35 mouse cellular contexts compared by ENCODE assay signal in the genomic region with DNA sequence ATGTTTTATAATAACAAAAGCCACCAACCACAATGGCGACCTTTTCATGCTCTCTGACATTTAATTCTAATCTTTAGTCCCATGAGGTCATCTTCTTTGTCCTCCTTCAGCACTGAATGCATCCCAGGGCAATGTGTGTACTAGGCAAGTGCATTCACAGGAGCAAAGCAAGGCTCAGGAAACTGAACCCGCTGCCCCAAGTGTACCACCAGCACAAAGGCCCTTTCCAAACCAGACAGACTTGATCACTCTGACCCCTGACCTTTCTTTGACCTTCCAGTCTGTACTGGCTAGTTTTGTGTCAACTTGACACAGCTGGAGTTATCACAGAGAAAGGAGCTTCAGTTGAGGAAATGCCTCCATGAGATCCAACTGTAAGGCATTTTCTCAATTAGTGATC. TPM values are rescaled to one million over a fixed set of nuclear protein-coding genes. Genes with fewer than 3 reads are reported as not detected.
DNase-seq lines count a peak whose midpoint lies in the region; ATAC-seq and TF ChIP-seq lines count a peak whose summit lies in the region.
"Had no signal": no experiment of that assay in that cellular context is flagged by ENCODE, and none has a peak within 500 bp of the region (broad histone marks: within the 10 kb centered on the region; RNA-seq: fewer than 3 reads in every experiment).

No protein-coding gene starts in this region.

- H3K9me3 ChIP-seq in liver, embryonic 13.5 days (replicated peaks), result no peaks in the 10 kb centered on the region
- H3K9me3 ChIP-seq in liver, embryonic 11.5 days (ENCODE audit: control insufficient read depth, low read length), result no peaks in the 10 kb centered on the region
- H3K9me3 ChIP-seq in ES-Bruce4 (replicated peaks; ENCODE audit: control insufficient read depth, insufficient read depth, low read length, poor library complexity, severe bottlenecking), result no peaks in the 10 kb centered on the region
- H3K9me3 ChIP-seq: embryonic facial prominence, embryonic 13.5 days; limb, embryonic 13.5 days; liver, embryonic 15.5 days; lung, embryonic 15.5 days; midbrain, embryonic 12.5 days; neural tube, embryonic 15.5 days had no signal

- no peak for TF ChIP-seq POLR2A in ES-Bruce4 (IDR thresholded peaks at IDR 0.05; ENCODE audit: insufficient read depth, low read length)

- TF ChIP-seq EP300 in ES-Bruce4 (IDR thresholded peaks at IDR 0.05; ENCODE audit: insufficient read depth, low read depth, low read length), result no peak

- H3K4me2 ChIP-seq in liver, embryonic 13.5 days, result no peak overlapping the region
- H3K4me2 ChIP-seq in liver, embryonic 11.5 days, result no peak overlapping the region
- H3K4me2 ChIP-seq: embryonic facial prominence, embryonic 13.5 days; heart, embryonic 11.5 days; hindbrain, embryonic 14.5 days; lung, embryonic 15.5 days; midbrain, embryonic 12.5 days; neural tube, embryonic 15.5 days had no signal

- TF ChIP-seq CTCF in ES-Bruce4 (IDR thresholded peaks at IDR 0.05; ENCODE audit: low read depth, low read length), result no peak

- WGBS in liver, embryonic 13.5 days (ENCODE audit: insufficient replicate concordance), result 75% methylated on average over 2 of the region's 2 CpGs
- WGBS in liver, embryonic 11.5 days, result 77% methylated on average over 2 of the region's 2 CpGs

- H3K27me3 ChIP-seq in liver, embryonic 13.5 days, result no peaks in the 10 kb centered on the region
- H3K27me3 ChIP-seq in liver, embryonic 11.5 days (replicated peaks; ENCODE audit: control insufficient read depth, insufficient read depth, low read length), result no peaks in the 10 kb centered on the region
- no peaks in the 10 kb centered on the region for H3K27me3 ChIP-seq in ES-Bruce4 (ENCODE audit: control insufficient read depth, insufficient read depth, low read length, poor library complexity, severe bottlenecking)
- H3K27me3 ChIP-seq: embryonic facial prominence, embryonic 13.5 days; limb, embryonic 13.5 days; lung, embryonic 15.5 days; midbrain, embryonic 12.5 days; neural tube, embryonic 15.5 days had no signal

- DNase-seq in liver, embryonic 13.5 days, result no peak
- DNase-seq in liver, embryonic 11.5 days (ENCODE audit: low spot score), result no peak
- peak; percentile 35 for DNase-seq in MN1 (ENCODE audit: low spot score)
- DNase-seq in embryo, embryonic 9.5 days (ENCODE audit: extremely low spot score), result peak; percentile 57
- no peak for DNase-seq in layer of hippocampus, adult 9-11 months
- no peak for DNase-seq in thymus, postnatal 10 days (ENCODE audit: low spot score in 2 of 2)
- DNase-seq: adrenal gland, postnatal 14 days; cerebellum, adult 9-10 months; gastrocnemius, adult 2 months; gastrocnemius, postnatal 36 days; heart, adult 18-20 months; heart, postnatal 36 days; kidney, adult 11 months; kidney, postnatal 36 days; right cerebral cortex, postnatal 4 days; thymus, adult 18-20 months had no signal

- peaks cover 21% of the 10 kb centered on the region for H3K36me3 ChIP-seq in liver, embryonic 13.5 days
- H3K36me3 ChIP-seq in liver, embryonic 11.5 days (ENCODE audit: control insufficient read depth, insufficient read depth, low read length), result peaks cover 7% of the 10 kb centered on the region; the same call in 1 of the 2 replicates
- peaks cover 21% of the 10 kb centered on the region for H3K36me3 ChIP-seq in ES-Bruce4 (ENCODE audit: control insufficient read depth, insufficient read depth, low read length, poor library complexity, severe bottlenecking)

- peaks cover 43% of the 10 kb centered on the region for H3K4me1 ChIP-seq in liver, embryonic 13.5 days (replicated peaks)
- H3K4me1 ChIP-seq in liver, embryonic 11.5 days (replicated peaks; ENCODE audit: control insufficient read depth, insufficient read depth, low read length), result peaks cover 18% of the 10 kb centered on the region
- H3K4me1 ChIP-seq in ES-Bruce4 (ENCODE audit: control insufficient read depth, insufficient read depth, low read length), result peaks cover 8% of the 10 kb centered on the region

- no peak overlapping the region for H3K9ac ChIP-seq in liver, embryonic 13.5 days
- no peak overlapping the region for H3K9ac ChIP-seq in liver, embryonic 11.5 days (ENCODE audit: low read depth, low read length)
- H3K9ac ChIP-seq in ES-Bruce4 (ENCODE audit: low read depth, poor library complexity, severe bottlenecking), result no peak overlapping the region
- H3K9ac ChIP-seq: embryonic facial prominence, embryonic 13.5 days; hindbrain, embryonic 14.5 days; liver, embryonic 15.5 days; lung, embryonic 15.5 days; midbrain, embryonic 12.5 days; neural tube, embryonic 15.5 days had no signal

- peak overlapping the region; percentile 43 for H3K27ac ChIP-seq in liver, embryonic 13.5 days
- H3K27ac ChIP-seq in liver, embryonic 11.5 days (ENCODE audit: low read depth, low read length), result no peak overlapping the region
- peak overlapping the region; percentile 69 for H3K27ac ChIP-seq in ES-Bruce4 (ENCODE audit: insufficient read depth, low read length)

- ATAC-seq in liver, embryonic 13.5 days (ENCODE audit: low read depth), result no peak
- ATAC-seq in liver, embryonic 11.5 days (replicated peaks; ENCODE audit: low FRiP score), result no peak
- ATAC-seq: CD4-positive, CD25-positive, alpha-beta regulatory T cell, adult 4 months; forebrain, embryonic 16.5 days; inflammation-experienced regulatory T-cells, adult 6 months had no signal

- H3K4me3 ChIP-seq in liver, embryonic 13.5 days (replicated peaks), result no peak overlapping the region
- H3K4me3 ChIP-seq in liver, embryonic 11.5 days (ENCODE audit: low read depth, low read length), result no peak overlapping the region
- no peak overlapping the region for H3K4me3 ChIP-seq in ES-Bruce4 (ENCODE audit: low read depth, low read length)
- H3K4me3 ChIP-seq: embryonic facial prominence, embryonic 13.5 days; erythroblast, embryonic 14.5 days; layer of hippocampus, adult 2 months; limb, embryonic 13.5 days; liver, embryonic 15.5 days; lung, embryonic 15.5 days; midbrain, embryonic 12.5 days; neural tube, embryonic 15.5 days had no signal

RNA-seq across cellular contexts. Expression of a gene that starts 1.5 kb away (rescaled TPM):
- polyA plus RNA-seq in liver, embryonic 13.5 days (2015; fragmentation: Nextera tagmentation; extraction: Ambion mirVana), result 18.4 and 21.5 TPM in 2 replicates
- polyA plus RNA-seq in liver, embryonic 11.5 days (2014; fragmentation: Nextera tagmentation; extraction: Ambion mirVana), result 35.8 and 44.9 TPM in 2 replicates
- polyA plus RNA-seq in ES-Bruce4 (2011; ENCODE audit: insufficient read depth, insufficient read length, low read depth, missing spikeins), result 35.7 and 38.4 TPM in 2 replicates

RNA-seq across cellular contexts. Expression of a gene that starts 3.3 kb away (rescaled TPM):
- not detected in 2 replicates for polyA plus RNA-seq in liver, embryonic 13.5 days (2015; fragmentation: Nextera tagmentation; extraction: Ambion mirVana)
- not detected in 2 replicates for polyA plus RNA-seq in liver, embryonic 11.5 days (2014; fragmentation: Nextera tagmentation; extraction: Ambion mirVana)
- not detected in 2 replicates for polyA plus RNA-seq in ES-Bruce4 (2011; ENCODE audit: insufficient read depth, insufficient read length, low read depth, missing spikeins)
- polyA plus RNA-seq: embryonic facial prominence, embryonic 13.5 days; erythroblast, embryonic 14.5 days; forebrain, embryonic 11.5 days; forebrain, embryonic 16.5 days; heart, embryonic 11.5 days; hindbrain, embryonic 14.5 days; limb, embryonic 13.5 days; liver, embryonic 15.5 days; lung, embryonic 15.5 days; neural tube, embryonic 15.5 days; spleen, adult 2 months; stomach, postnatal 0 days had no signal

RNA-seq across cellular contexts. Expression of a gene that starts 22.7 kb away (rescaled TPM):
- 138 and 152 TPM in 2 replicates for polyA plus RNA-seq in liver, embryonic 13.5 days (2015; fragmentation: Nextera tagmentation; extraction: Ambion mirVana)
- polyA plus RNA-seq in liver, embryonic 11.5 days (2014; fragmentation: Nextera tagmentation; extraction: Ambion mirVana), result 186 and 188 TPM in 2 replicates
- 193 and 198 TPM in 2 replicates for polyA plus RNA-seq in ES-Bruce4 (2011; ENCODE audit: insufficient read depth, insufficient read length, low read depth, missing spikeins)

RNA-seq across cellular contexts. Expression of a gene that starts 31.8 kb away (rescaled TPM):
- 39.6 and 41.9 TPM in 2 replicates for polyA plus RNA-seq in liver, embryonic 13.5 days (2015; fragmentation: Nextera tagmentation; extraction: Ambion mirVana)
- 75.4 and 80.8 TPM in 2 replicates for polyA plus RNA-seq in liver, embryonic 11.5 days (2014; fragmentation: Nextera tagmentation; extraction: Ambion mirVana)
- polyA plus RNA-seq in ES-Bruce4 (2011; ENCODE audit: insufficient read depth, insufficient read length, low read depth, missing spikeins), result 28.1 and 33.2 TPM in 2 replicates

RNA-seq across cellular contexts. Expression of a gene that starts 54.7 kb away (rescaled TPM):
- polyA plus RNA-seq in liver, embryonic 13.5 days (2015; fragmentation: Nextera tagmentation; extraction: Ambion mirVana), result not detected in 2 replicates
- 0.01 and 0.14 TPM in 2 replicates for polyA plus RNA-seq in liver, embryonic 11.5 days (2014; fragmentation: Nextera tagmentation; extraction: Ambion mirVana)
- not detected in 2 replicates for polyA plus RNA-seq in ES-Bruce4 (2011; ENCODE audit: insufficient read depth, insufficient read length, low read depth, missing spikeins)
- polyA plus RNA-seq: CD4-positive, CD25-positive, alpha-beta regulatory T cell, adult 4 months; embryonic facial prominence, embryonic 13.5 days; erythroblast, embryonic 14.5 days; heart, embryonic 16.5 days; kidney, embryonic 16.5 days; lung, embryonic 15.5 days; stomach, postnatal 0 days had no signal

Comparison
In these comparisons a context has a peak if more than half of its experiments do, and no peak if none do; other contexts are left out.
1. DNase-seq: peak in MN1 (single experiment) and embryo, embryonic 9.5 days (single experiment); none in liver, embryonic 13.5 days (single experiment), liver, embryonic 11.5 days (single experiment), layer of hippocampus, adult 9-11 months (single experiment) and thymus, postnatal 10 days (0 of 2).